Mouse (Mus musculus) heart, postnatal 0 days (tissue): ENCODE results near the gene Cd200. TPM values are rescaled to one million over a fixed set of nuclear protein-coding genes. Genes with fewer than 3 reads are reported as not detected.

ENCODE experiments used
- ATAC-seq: fragments of 200-750 bp; cut with Nextera tagmentation; 2 replicates; pipeline ENCODE4 v1.8.0; 2017; ENCODE audit warnings: low read depth, moderate number of reproducible peaks, moderate library complexity; ENCODE audit not compliant: insufficient read depth
- DNase-seq: peaks from one replicate; pipeline ENCODE4 v3.0.0-alpha.2; 2016; ENCODE audit warnings: low spot score
- H3K27ac ChIP-seq: fragments of 300-500 bp; sonication (generic); 2 replicates; pipeline ENCODE4 v1.5.1; 2014; ENCODE audit warnings: low read depth, mild to moderate bottlenecking
- H3K27me3 ChIP-seq: fragments of 300-500 bp; sonication (generic); 2 replicates; pipeline ENCODE4 v1.6.1; 2014; ENCODE audit warnings: low read length, mixed read lengths; ENCODE audit not compliant: control insufficient read depth, insufficient read depth
- H3K36me3 ChIP-seq: fragments of 300-500 bp; sonication (generic); replicated peaks from 2 replicates; pipeline ENCODE4 v1.6.1; 2014; ENCODE audit warnings: low read length, mixed read lengths; ENCODE audit not compliant: control insufficient read depth, insufficient read depth
- H3K4me1 ChIP-seq: fragments of 300-500 bp; sonication (generic); 2 replicates; pipeline ENCODE4 v1.6.1; 2014; ENCODE audit warnings: antibody characterized with exemption; ENCODE audit not compliant: control insufficient read depth, insufficient read depth
- H3K4me2 ChIP-seq: fragments of 300-500 bp; sonication (generic); 2 replicates; pipeline ENCODE4 v1.6.1; 2014; ENCODE audit warnings: low read depth, mild to moderate bottlenecking, low read length, moderate library complexity
- H3K4me3 ChIP-seq: fragments of 300-500 bp; sonication (generic); 2 replicates; pipeline ENCODE4 v1.5.1; 2014; ENCODE audit warnings: low read depth, low read length
- H3K9ac ChIP-seq: fragments of 300-500 bp; sonication (generic); replicated peaks from 2 replicates; pipeline ENCODE4 v1.6.1; 2014; ENCODE audit warnings: low read depth, low read length, mixed read lengths
- H3K9me3 ChIP-seq: fragments of 300-500 bp; sonication (generic); replicated peaks from 2 replicates; pipeline ENCODE4 v1.6.1; 2016; ENCODE audit warnings: low read length; ENCODE audit not compliant: control insufficient read depth
- CTCF ChIP-seq: IDR thresholded peaks from 2 replicates; pipeline ENCODE4 v1.5.1; 2016; ENCODE audit warnings: antibody characterized with exemption, control low read depth, low read depth
- EP300 ChIP-seq: IDR thresholded peaks from 2 replicates; pipeline ENCODE4 v1.6.1; 2016; ENCODE audit warnings: antibody characterized with exemption, low read depth
- WGBS: fragments of 180-500 bp; shearing (Covaris S2); extraction: QIAGEN DNeasy Blood & Tissue Kit; methylation state at CpG from one replicate; pipeline ENCODE4 v1.1.7; 2014; 5-methylcytosine and 5-hydroxymethylcytosine counted together
- polyA plus RNA-seq: library from polyadenylated mRNA; unstranded; fragments of >200 nt; fragmentation: Nextera tagmentation; extraction: Ambion mirVana; gene quantifications from 2 replicates; pipeline ENCODE4 v1.2.1, GENCODE M21; 2015
- total RNA-seq: library from RNA; depleted of rRNA; stranded (reverse); fragments of >200 nt; gene quantifications from 2 replicates; pipeline ENCODE4 v1.2.3, GENCODE M21; 2014; ENCODE audit warnings: low replicate concordance

Gene Cd200
- total and polyA plus RNA-seq, 2 experiments from 2014 or later: 31.0 to 67.7 TPM

GRCm38 (mm10) chr16:45376294-45376693 is 32.6 kb downstream of the Cd200 start:
- WGBS: 64% methylated on average over 4 of the region's 4 CpGs

GRCm38 (mm10) chr16:45375506-45376225 is 33.2 kb downstream of the Cd200 start:
- H3K27me3 ChIP-seq: no peaks in the 10 kb centered on the region
- H3K9ac ChIP-seq: no peak overlapping the region
- H3K4me2 ChIP-seq: no peak overlapping the region
- H3K36me3 ChIP-seq: no peaks in the 10 kb centered on the region
- TF ChIP-seq CTCF: no peak
- no peak for TF ChIP-seq EP300
- H3K4me3 ChIP-seq: no peak overlapping the region
- DNase-seq: no peak
- no peak for ATAC-seq
- no peaks in the 10 kb centered on the region for H3K9me3 ChIP-seq
- peaks cover 3% of the 10 kb centered on the region; the same call in 1 of the 2 replicates for H3K4me1 ChIP-seq
- peak overlapping the region; percentile 58 for H3K27ac ChIP-seq
- 25% methylated on average over 2 of the region's 2 CpGs for WGBS

More at GRCm38 (mm10) chr16:45376294-45376693, 32.6 kb downstream of the Cd200 start:
- H3K4me3 ChIP-seq: no peak overlapping the region
- H3K9me3 ChIP-seq: no peaks in the 10 kb centered on the region
- no peak for TF ChIP-seq EP300
- no peak for TF ChIP-seq CTCF
- no peaks in the 10 kb centered on the region for H3K27me3 ChIP-seq
- no peak overlapping the region for H3K9ac ChIP-seq
- peak overlapping the region; percentile 58 for H3K27ac ChIP-seq
- DNase-seq (no peak), ATAC-seq (no peak)
- no peaks in the 10 kb centered on the region for H3K36me3 ChIP-seq
- no peak overlapping the region for H3K4me2 ChIP-seq
- H3K4me1 ChIP-seq: peaks cover under 1% of the 10 kb centered on the region; the same call in 1 of the 2 replicates

GRCm38 (mm10) chr16:45374074-45374473 is 34.8 kb downstream of the Cd200 start:
- TF ChIP-seq CTCF: no peak
- no peak for TF ChIP-seq EP300
- H3K36me3 ChIP-seq: no peaks in the 10 kb centered on the region
- no peaks in the 10 kb centered on the region for H3K27me3 ChIP-seq
- 62% methylated on average over 2 of the region's 2 CpGs for WGBS
- no peak for ATAC-seq
- no peak overlapping the region for H3K9ac ChIP-seq
- H3K4me2 ChIP-seq: no peak overlapping the region
- H3K9me3 ChIP-seq: no peaks in the 10 kb centered on the region
- DNase-seq: no peak
- H3K4me3 ChIP-seq: no peak overlapping the region
- peaks cover 3% of the 10 kb centered on the region; the same call in 1 of the 2 replicates for H3K4me1 ChIP-seq
- no peak overlapping the region for H3K27ac ChIP-seq

- H3K36me3 ChIP-seq: no peaks in the 10 kb centered on the region
- H3K4me3 ChIP-seq: no peak overlapping the region
- H3K4me2 ChIP-seq: no peak overlapping the region
- DNase-seq: no peak
- 60% methylated on average over 1 of the region's 1 CpGs for WGBS
- ATAC-seq: no peak
- no peaks in the 10 kb centered on the region for H3K9me3 ChIP-seq
- peak overlapping the region; percentile 34; the same call in 1 of the 2 replicates for H3K27ac ChIP-seq
- peaks cover 3% of the 10 kb centered on the region; the same call in 1 of the 2 replicates for H3K4me1 ChIP-seq
- no peak overlapping the region for H3K9ac ChIP-seq
- H3K27me3 ChIP-seq: no peaks in the 10 kb centered on the region
- TF ChIP-seq CTCF (no peak), EP300 (no peak)
Observed at GRCm38 (mm10) chr16:45371076-45371475, 37.8 kb downstream of the Cd200 start.

GRCm38 (mm10) chr16:45369285-45369965 is 39.4 kb downstream of the Cd200 start:
- Histone ChIP-seq H3K4me3 (no peak overlapping the region), H3K36me3 (no peaks in the 10 kb centered on the region), H3K4me1 (peaks cover 3% of the 10 kb centered on the region; the same call in 1 of the 2 replicates), H3K4me2 (no peak overlapping the region), H3K9me3 (no peaks in the 10 kb centered on the region), H3K27ac (peak overlapping the region; percentile 65), H3K9ac (no peak overlapping the region), H3K27me3 (no peaks in the 10 kb centered on the region)
- TF ChIP-seq EP300: no peak
- TF ChIP-seq CTCF: no peak
- 46% methylated on average over 4 of the region's 4 CpGs for WGBS
- ATAC-seq: no peak
- DNase-seq: peak; percentile 32
